Mouse (Mus musculus): Measurements from ENCODE around the gene Gm10961.
"Not testable (repeated sequence)": the region's sequence is repeated elsewhere in the genome, so short reads cannot be mapped to it uniquely, and the experiment has no call there.

The Gm10961 gene

GRCm38 (mm10) chr3:107612902-107613525 is 18.1 kb upstream of the Gm10961 start:
- no peak for DNase-seq (ENCODE audit: low read depth, low spot score)

GRCm38 (mm10) chr3:107617800-107618199 is 13.3 kb upstream of the Gm10961 start:
- no peak for DNase-seq (ENCODE audit: low read depth, low spot score)

- no peak for DNase-seq (ENCODE audit: low read depth, low spot score)
Measured at GRCm38 (mm10) chr3:107619911-107620310, 11.2 kb upstream of the Gm10961 start.

GRCm38 (mm10) chr3:107621286-107622075 is 9.6 kb upstream of the Gm10961 start:
- no peak for DNase-seq (ENCODE audit: low read depth, low spot score)

- no peak for DNase-seq (ENCODE audit: low read depth, low spot score)
Measured at GRCm38 (mm10) chr3:107622537-107622936, 8.6 kb upstream of the Gm10961 start.

- no peak for DNase-seq (ENCODE audit: low read depth, low spot score)
Measured at GRCm38 (mm10) chr3:107624424-107624823, 6.7 kb upstream of the Gm10961 start.

GRCm38 (mm10) chr3:107625536-107625935 is 5.6 kb upstream of the Gm10961 start:
- no peak for DNase-seq (ENCODE audit: low read depth, low spot score)

GRCm38 (mm10) chr3:107626751-107627150 is 4.4 kb upstream of the Gm10961 start:
- DNase-seq (ENCODE audit: low read depth, low spot score) = no peak

GRCm38 (mm10) chr3:107627641-107628040 is 3.5 kb upstream of the Gm10961 start:
- DNase-seq (ENCODE audit: low read depth, low spot score) = no peak

GRCm38 (mm10) chr3:107628551-107628950 is 2.6 kb upstream of the Gm10961 start:
- DNase-seq (ENCODE audit: low read depth, low spot score) = no peak

GRCm38 (mm10) chr3:107629411-107629810 is 1.7 kb upstream of the Gm10961 start:
- DNase-seq (ENCODE audit: low read depth, low spot score) = no peak

- peak; percentile 91 for DNase-seq (ENCODE audit: low read depth, low spot score)
Measured at GRCm38 (mm10) chr3:107631523-107631958, 419 bp downstream of the Gm10961 start, which contains the start of gene Strip1. Gene Strip1 (minus strand): TSS chr3:107631694.

GRCm38 (mm10) chr3:107632786-107633185 is 1.7 kb downstream of the Gm10961 start:
- DNase-seq (ENCODE audit: low read depth, low spot score) = no peak

- no peak for DNase-seq (ENCODE audit: low read depth, low spot score)
Measured at GRCm38 (mm10) chr3:107633906-107634305, 2.8 kb downstream of the Gm10961 start.

GRCm38 (mm10) chr3:107635836-107636235 is 4.7 kb downstream of the Gm10961 start:
- no peak for DNase-seq (ENCODE audit: low read depth, low spot score)

GRCm38 (mm10) chr3:107636236-107636635 is 5.1 kb downstream of the Gm10961 start:
- DNase-seq (ENCODE audit: low read depth, low spot score) = no peak

- peak; percentile 35 for DNase-seq (ENCODE audit: low read depth, low spot score)
Measured at GRCm38 (mm10) chr3:107637606-107638172, 6.6 kb downstream of the Gm10961 start.

GRCm38 (mm10) chr3:107646947-107647346 is 15.8 kb downstream of the Gm10961 start:
- no peak for DNase-seq (ENCODE audit: low read depth, low spot score)

GRCm38 (mm10) chr3:107650276-107650675 is 19.2 kb downstream of the Gm10961 start:
- not testable (repeated sequence) for DNase-seq (ENCODE audit: low read depth, low spot score)

- DNase-seq (ENCODE audit: low read depth, low spot score) = no peak
Measured at GRCm38 (mm10) chr3:107652968-107653367, 21.8 kb downstream of the Gm10961 start.

GRCm38 (mm10) chr3:107654861-107655260 is 23.7 kb downstream of the Gm10961 start:
- DNase-seq (ENCODE audit: low read depth, low spot score) = no peak

- DNase-seq (ENCODE audit: low read depth, low spot score) = no peak
Measured at GRCm38 (mm10) chr3:107655491-107655890, 24.4 kb downstream of the Gm10961 start.

- no peak for DNase-seq (ENCODE audit: low read depth, low spot score)
Measured at GRCm38 (mm10) chr3:107656151-107656550, 25.0 kb downstream of the Gm10961 start.

Data from retina, postnatal 7 days (tissue).